Mouse (Mus musculus) CH12.LX (cell line): ENCODE results near the gene Rpl36.

Source experiments
- CHD2 ChIP-seq: IDR thresholded peaks from 2 replicates; pipeline ENCODE4 v1.6.1; 2011; ENCODE audit warnings: low read length, improper control_type of control experiment
- CTCF ChIP-seq, 2 experiments: IDR thresholded peaks in 1 of 2; conservative IDR thresholded peaks in 1 of 2; 2 replicates each; pipeline ENCODE4 v1.5.1; 2011 to 2012; ENCODE audit warnings: low read depth in 2 of 2, low read length in 2 of 2, improper control_type of control experiment in 1 of 2, inconsistent platforms in 1 of 2, mild to moderate bottlenecking in 1 of 2, moderate library complexity in 1 of 2
- ELF1 ChIP-seq: IDR thresholded peaks from 2 replicates; pipeline ENCODE4 v1.6.1; 2014; ENCODE audit warnings: low read depth, mild to moderate bottlenecking, inconsistent platforms, low read length, improper control_type of control experiment
- JUND ChIP-seq: conservative IDR thresholded peaks from 2 replicates; pipeline ENCODE4 v1.6.1; 2011; ENCODE audit warnings: low read depth, low read length, improper control_type of control experiment
- NRF1 ChIP-seq: IDR thresholded peaks from 2 replicates; pipeline ENCODE4 v1.6.1; 2014; ENCODE audit warnings: low read depth, mild to moderate bottlenecking, inconsistent platforms, low read length, improper control_type of control experiment, moderate library complexity
- POLR2A ChIP-seq: IDR thresholded peaks from 2 replicates; pipeline ENCODE4 v1.6.1; 2011; ENCODE audit warnings: low read depth, mild to moderate bottlenecking, improper control_type of control experiment, low read length
- ZNF384 ChIP-seq: IDR thresholded peaks from 2 replicates; pipeline ENCODE4 v1.6.1; 2012; ENCODE audit warnings: low read depth, low read length, improper control_type of control experiment, inconsistent platforms

DNA sequence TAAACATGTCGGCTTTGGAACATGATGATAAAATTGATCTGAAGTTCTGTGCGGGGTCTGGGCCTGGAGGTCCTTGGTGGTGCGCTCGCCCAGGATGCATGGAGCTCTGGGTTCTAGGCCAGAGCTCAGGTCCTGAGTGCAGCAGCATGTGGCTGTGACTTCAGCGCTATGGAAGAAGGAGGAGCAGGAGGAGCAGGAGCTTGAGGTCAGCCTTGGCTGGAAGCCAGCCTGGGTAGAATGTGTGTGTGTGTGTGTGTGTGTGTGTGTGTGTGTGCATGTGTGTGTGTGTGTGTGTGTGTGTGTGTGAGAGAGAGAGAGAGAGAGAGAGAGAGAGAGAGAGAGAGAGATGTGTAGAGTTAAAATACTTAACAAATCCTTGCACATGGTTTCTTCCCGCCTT lies 43.0 kb downstream of the Rpl36 start:
- TF ChIP-seq CHD2 (no peak), CTCF (conservative IDR thresholded peaks at IDR 0.05 in 1 of 2, IDR thresholded peaks at IDR 0.05 in 1 of 2; ENCODE audit: low read depth in 2 of 2, low read length in 2 of 2) (no peak), NRF1 (no peak), POLR2A (no peak), ELF1 (no peak), ZNF384 (no peak), JUND (no peak)
